Mouse (Mus musculus) megakaryocyte, embryonic 14.5 days (primary cell): ENCODE measurements around the gene Gmppb.

Experiments
- FLI1 ChIP-seq: IDR thresholded peaks from 2 replicates; pipeline ENCODE4 v1.6.1; 2012; ENCODE audit warnings: low read length, inconsistent platforms, mixed read lengths
- GATA1 ChIP-seq: IDR thresholded peaks from 3 replicates; pipeline ENCODE4 v1.6.1; 2012; ENCODE audit warnings: mixed read lengths, low read length, inconsistent platforms, borderline replicate concordance

DNA sequence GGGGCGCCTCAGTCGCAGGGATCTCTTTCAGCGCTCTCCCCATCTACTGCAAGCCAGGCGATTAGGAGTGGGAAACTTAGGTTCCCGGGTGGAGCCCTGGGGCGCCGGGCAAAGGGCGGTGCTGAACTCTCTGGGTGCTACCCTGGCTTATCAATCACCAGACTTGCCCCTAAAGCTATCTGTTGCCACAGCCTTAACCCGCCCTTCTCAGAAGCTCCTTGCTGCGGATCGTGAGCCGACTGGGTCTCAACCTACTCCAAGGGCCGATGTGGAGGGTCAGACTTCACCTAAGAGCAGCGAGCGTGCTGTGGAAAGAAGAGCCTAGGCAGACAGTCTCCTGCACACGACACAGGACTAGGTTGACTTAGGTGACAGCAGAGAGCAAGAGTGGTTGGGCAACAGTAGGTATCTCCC, 46.0 kb downstream of the Gmppb start:
- TF ChIP-seq GATA1 (no peak), FLI1 (no peak)
